In genomic region chr17:5624815-5625214, GRCm38 (mm10) we compare ENCODE assay signal across 6 mouse cellular contexts.
A peak's percentile ranks its signal among the peaks of the same experiment; 100 is the strongest.
DNase-seq lines count a peak whose midpoint lies in the region; ATAC-seq and TF ChIP-seq lines count a peak whose summit lies in the region.
"Not testable (repeated sequence)": the region's sequence is repeated elsewhere in the genome, so short reads cannot be mapped to it uniquely, and the experiment has no call there.

No protein-coding gene starts in this region.

- not testable (repeated sequence) for H3K9ac ChIP-seq in liver, embryonic 12.5 days; liver, embryonic 14.5 days (replicated peaks); liver, embryonic 16.5 days (ENCODE audit: low read depth, low read length)

- not testable (repeated sequence) for H3K36me3 ChIP-seq in liver, embryonic 12.5 days; liver, embryonic 14.5 days (replicated peaks; ENCODE audit: control insufficient read depth, insufficient read depth, low read depth); liver, embryonic 16.5 days (ENCODE audit: control insufficient read depth, insufficient read depth)

- not testable (repeated sequence) for H3K9me3 ChIP-seq in liver, embryonic 12.5 days (replicated peaks); liver, embryonic 14.5 days (ENCODE audit: control insufficient read depth, low read length); liver, embryonic 16.5 days (replicated peaks; ENCODE audit: control insufficient read depth, low read length)

- TF ChIP-seq CTCF in liver, embryonic 14.5 days (IDR thresholded peaks at IDR 0.05; ENCODE audit: low read depth): not testable (repeated sequence)

- H3K27me3 ChIP-seq in liver, embryonic 12.5 days (replicated peaks); liver, embryonic 14.5 days (ENCODE audit: control insufficient read depth, insufficient read depth, low read length); liver, embryonic 16.5 days (ENCODE audit: control insufficient read depth, insufficient read depth, low read depth, low read length): not testable (repeated sequence)

- DNase-seq in c-Kit-positive CD71-positive TER-119-positive erythroid progenitor cells, embryonic 14.5 days (ENCODE audit: low spot score): peak; percentile 14
- peak in 1 of 3 experiments; percentile 32 for DNase-seq in liver, embryonic 14.5 days (ENCODE audit: low read depth in 3 of 3, low spot score in 3 of 3)
- DNase-seq in spleen, adult 12 weeks (ENCODE audit: low spot score): peak; percentile 8

- TF ChIP-seq EP300 in liver, embryonic 14.5 days (IDR thresholded peaks at IDR 0.05; ENCODE audit: low read depth): not testable (repeated sequence)

- peak overlapping the region; percentile 28 for H3K4me2 ChIP-seq in liver, embryonic 12.5 days
- peak overlapping the region; percentile 25 for H3K4me2 ChIP-seq in liver, embryonic 14.5 days (ENCODE audit: low read depth)
- H3K4me2 ChIP-seq in liver, embryonic 16.5 days (ENCODE audit: low read depth, low read length): peak overlapping the region; percentile 17; the same call in 1 of the 2 replicates

- peak; percentile 60 for ATAC-seq in erythroid progenitor cell, adult 5-6 weeks (replicated peaks; ENCODE audit: low FRiP score, poor library complexity, severe bottlenecking)
- peak; percentile 81 for ATAC-seq in liver, embryonic 12.5 days
- ATAC-seq in liver, embryonic 14.5 days (ENCODE audit: insufficient read depth): peak; percentile 71
- peak; percentile 74 for ATAC-seq in liver, embryonic 16.5 days (ENCODE audit: low read depth)

- WGBS in liver, embryonic 12.5 days (ENCODE audit: insufficient replicate concordance): 31% methylated on average over 1 of the region's 1 CpGs
- 19% methylated on average over 1 of the region's 1 CpGs for WGBS in liver, embryonic 14.5 days (ENCODE audit: insufficient replicate concordance)
- 17% methylated on average over 1 of the region's 1 CpGs for WGBS in liver, embryonic 16.5 days (ENCODE audit: insufficient replicate concordance)

- H3K27ac ChIP-seq in liver, embryonic 12.5 days; liver, embryonic 14.5 days; liver, embryonic 16.5 days (ENCODE audit: low read length): not testable (repeated sequence)

- peaks cover 44% of the 10 kb centered on the region for H3K4me1 ChIP-seq in liver, embryonic 12.5 days
- peaks cover 25 to 33% of the 10 kb centered on the region in 2 experiments for H3K4me1 ChIP-seq in liver, embryonic 14.5 days (replicated peaks; ENCODE audit: control insufficient read depth in 2 of 2, insufficient read depth in 2 of 2, low read length in 1 of 2)
- H3K4me1 ChIP-seq in liver, embryonic 16.5 days (ENCODE audit: control insufficient read depth, low read depth, low read length): peaks cover 27% of the 10 kb centered on the region

- not testable (repeated sequence) for H3K4me3 ChIP-seq in liver, embryonic 12.5 days; liver, embryonic 14.5 days (ENCODE audit: insufficient read depth in 1 of 2, low read depth in 2 of 2, low read length in 2 of 2); liver, embryonic 16.5 days (ENCODE audit: low read depth, low read length)
